Mouse (Mus musculus) heart, adult 18-20 months (tissue): ENCODE measurements around the gene Psd4. TPM values are rescaled to one million over a fixed set of nuclear protein-coding genes. Genes with fewer than 3 reads are reported as not detected.
A peak's percentile ranks its signal among the peaks of the same experiment; 100 is the strongest.

Experiments used
- DNase-seq, 2 experiments: peaks; one replicate each; pipeline ENCODE4 v3.0.0; 2021 to 2022; ENCODE audit warnings: mixed read lengths in 1 of 2
- total RNA-seq, 2 experiments: library from RNA; stranded (reverse); gene quantifications; 2 replicates each; pipeline ENCODE4 v1.2.3; 2021

Psd4 gene
- total RNA-seq, 2 experiments from 2014 or later, result 1.0 to 3.1 TPM

DNA sequence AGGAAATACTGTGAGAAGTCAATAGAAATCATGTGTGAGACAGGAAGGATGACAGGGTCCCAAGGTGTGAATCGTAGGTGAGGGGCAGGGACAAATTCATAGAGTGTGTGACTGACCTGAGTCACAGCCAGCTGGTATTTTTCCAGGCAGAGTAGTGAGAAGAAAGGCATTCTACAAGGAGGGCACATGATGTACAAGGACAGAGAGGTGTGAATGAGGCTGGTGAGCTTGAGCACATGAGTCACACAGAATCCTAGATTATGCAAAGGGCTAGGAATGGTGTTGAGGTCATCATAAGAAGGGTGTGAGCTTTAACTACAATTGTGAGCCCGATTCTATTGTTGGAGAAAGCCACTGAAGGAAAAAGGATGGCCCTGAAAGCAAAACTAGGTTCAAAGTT, 72.7 kb downstream of the Psd4 start:
- no peak for DNase-seq

DNA sequence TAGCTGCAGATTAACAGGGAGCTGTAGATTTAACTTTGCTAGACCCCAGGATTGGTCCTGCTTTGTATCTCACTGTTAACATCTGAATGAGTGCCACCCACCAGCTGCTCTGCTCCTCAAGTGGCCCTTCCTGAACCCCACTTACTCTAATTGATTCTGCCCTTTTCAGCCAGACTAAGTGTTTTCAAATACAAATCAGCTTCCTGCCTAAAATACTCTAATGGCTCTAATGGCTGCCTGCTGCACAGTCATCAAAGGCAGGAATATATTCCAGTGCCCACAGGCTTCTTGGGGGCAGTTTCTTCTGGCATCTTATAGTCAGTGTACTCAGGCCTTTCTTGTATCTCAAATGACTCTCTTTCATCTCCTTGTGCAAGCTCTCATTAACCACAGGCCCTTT, 74.5 kb downstream of the Psd4 start:
- no peak for DNase-seq

DNA sequence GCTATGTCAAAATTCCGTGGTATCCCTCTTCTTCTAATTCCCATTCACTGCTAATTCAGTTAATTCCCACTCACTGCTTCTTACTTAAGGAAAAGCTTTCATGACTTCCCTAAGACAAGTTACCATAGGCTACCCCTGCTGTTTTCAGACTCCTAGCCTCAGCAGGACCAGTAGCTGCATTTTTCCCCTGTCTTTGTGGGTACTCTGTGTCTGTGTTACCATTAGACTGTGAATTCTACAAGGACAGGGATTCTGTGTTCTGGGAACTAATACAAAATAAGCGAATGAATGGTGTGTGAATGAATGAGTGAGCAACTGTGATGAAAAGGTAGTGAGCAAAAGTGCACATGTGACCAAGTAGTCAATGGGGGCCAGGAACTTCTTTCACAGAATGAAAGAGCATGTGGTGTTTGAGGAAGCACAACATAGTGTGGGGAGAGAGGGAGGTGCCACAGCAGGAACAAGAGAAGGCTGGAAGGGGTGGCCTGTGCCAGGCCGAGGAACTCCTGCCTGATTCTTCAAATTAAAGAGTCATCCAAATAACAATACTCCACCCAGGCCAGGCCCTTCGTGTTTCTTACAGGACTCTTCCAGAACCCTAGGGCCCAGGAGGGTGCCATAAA, 75.0 kb downstream of the Psd4 start:
- DNase-seq, result no peak

DNA sequence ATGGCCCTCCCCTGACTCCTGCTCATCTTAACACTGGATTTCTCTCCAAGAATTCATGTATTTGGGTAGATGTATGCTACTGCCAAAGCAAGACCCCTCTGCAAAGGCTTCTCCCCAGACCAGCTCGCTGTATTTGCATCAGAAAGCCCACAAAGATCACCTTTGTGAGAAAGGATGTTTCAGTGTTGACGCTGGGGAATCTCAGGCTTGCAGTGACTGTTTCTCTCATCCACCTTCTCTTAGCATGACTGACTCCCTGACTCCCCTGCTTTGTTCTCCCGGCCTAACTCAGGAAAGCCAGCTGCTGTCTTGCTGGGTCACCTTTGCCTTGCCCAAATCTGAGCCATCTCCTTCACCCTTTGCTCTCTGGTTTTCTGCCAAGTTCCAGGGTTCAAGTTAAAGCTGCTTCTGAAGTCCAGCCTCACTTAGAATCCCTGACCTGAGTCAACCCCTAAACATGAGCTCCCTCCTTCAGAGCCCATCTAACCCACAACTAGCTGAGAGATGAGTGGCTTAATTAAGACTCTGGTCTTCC, 75.9 kb downstream of the Psd4 start:
- no peak for DNase-seq

DNA sequence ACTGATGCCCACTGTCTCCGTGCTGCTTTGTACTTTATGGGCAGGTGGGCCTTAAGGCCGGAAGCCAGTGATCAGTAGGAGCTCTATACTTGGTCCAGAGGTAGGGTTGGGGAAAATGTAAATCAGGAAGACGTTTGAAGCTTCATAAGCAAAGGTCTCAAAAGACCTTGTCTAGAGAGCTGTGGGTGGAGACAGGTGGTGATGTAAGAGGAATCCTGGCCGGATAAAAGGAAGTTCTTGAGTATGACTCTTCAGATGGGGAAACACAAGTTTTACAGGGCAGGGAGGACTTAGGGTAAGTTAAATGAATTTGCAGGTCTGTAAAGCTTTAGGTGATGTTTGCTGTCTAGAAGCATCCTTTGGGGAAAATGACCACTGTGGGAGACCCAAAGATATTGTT, 81.7 kb downstream of the Psd4 start:
- no peak for DNase-seq

DNA sequence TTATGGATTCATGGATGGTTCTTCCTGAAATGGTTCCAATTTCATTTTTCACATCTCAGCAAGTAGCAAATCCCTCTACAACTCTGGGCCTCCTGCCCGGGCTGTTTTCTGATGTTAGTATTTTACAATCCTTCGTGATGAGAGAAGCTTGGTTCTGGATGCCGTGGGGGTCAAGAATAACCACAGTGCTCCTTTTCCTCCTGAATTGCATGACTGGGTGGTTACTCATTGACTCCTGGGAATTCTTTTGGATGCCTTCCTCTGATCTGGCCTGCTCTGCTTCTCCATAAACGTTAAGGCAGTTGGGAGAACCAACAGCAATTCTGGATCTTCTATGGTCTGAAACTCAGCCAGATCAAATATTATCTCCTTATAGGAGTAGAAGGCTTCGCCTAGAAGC, 85.8 kb downstream of the Psd4 start:
- DNase-seq, result peak; percentile 47 to 54

DNA sequence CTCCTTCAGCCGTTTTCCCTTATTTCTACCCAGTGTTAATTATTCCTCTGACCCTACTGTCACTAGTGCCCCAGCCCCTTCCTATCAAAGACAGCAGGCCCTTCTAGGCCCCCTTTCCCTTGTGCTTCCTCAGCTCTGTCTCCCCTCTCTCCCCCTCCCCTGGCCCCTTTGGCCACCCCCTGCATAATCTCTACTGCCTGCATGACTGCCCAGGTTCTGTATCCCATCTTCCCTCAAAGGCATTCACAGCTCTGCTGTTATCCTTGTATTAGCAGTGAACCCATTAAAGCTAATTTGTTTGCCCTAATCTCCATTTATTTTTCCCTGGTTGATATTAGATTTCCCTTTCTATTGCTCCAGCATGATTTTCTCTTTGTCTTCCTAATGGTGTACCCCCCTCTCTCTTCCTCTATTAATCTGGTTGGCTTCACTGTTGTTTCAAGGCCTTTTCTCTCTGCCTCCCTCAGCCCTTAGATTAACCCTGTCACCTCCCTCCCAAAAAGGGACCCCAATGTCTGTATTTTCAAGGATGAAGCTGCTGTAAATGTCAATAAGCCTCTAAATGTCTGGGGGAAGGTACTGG, 87.1 kb downstream of the Psd4 start:
- no peak for DNase-seq

DNA sequence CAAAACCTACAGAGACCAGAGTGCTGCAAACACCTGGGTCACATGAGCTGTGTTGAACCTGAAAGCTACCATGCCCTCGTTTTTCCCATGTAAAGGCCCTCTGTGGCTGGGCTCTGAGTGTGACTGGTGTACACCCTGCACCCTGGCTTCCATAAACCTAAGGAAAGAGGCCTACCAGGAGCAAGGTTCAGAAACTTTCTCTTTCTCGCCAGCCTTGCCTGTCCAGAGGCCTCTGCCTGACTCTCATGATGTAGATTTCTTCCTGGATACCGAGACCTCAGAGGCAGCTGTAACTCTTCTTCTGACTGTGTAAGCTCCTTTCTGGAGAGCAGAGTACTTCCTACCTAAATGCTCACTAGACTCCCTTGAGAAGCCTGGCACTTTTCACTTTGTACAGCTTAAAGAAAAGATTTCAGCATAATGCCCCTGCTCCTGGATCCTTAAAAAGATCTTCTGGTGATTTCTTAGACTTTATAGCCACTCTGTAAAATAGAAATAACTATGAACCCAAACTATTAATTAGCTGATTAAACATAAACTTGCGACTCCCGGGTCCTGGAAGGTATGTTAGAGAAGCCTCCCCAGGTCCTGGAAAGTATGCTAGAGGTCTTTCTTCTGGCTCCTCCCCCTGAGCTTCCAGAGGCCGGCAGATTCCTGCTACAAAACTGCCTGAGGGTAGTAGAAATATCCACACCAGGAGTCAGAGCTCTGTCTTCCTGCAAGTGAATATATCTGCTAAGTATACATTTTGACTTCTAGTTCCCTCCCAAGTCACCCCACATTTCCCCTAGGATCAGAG, 87.9 kb downstream of the Psd4 start:
- DNase-seq, result no peak

DNA sequence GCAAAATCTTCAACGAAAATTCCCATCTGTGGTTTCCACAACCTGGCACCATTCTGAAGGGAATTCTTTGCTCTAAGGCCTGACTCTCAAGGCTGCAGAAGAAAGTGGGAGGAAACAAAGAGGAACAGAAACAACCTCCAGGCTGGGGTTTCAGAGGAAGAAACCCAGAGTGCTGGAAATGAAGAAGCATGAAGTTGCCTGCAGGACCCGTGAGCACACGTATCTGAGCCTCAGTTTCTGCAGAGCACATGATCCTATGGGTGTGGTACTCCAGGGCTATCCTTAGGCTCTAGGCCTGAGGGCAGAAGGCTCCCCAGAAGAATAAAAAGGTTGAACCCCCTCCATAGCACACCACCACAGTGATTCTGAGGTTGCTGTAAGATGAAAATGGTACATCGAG, 89.5 kb downstream of the Psd4 start:
- no peak for DNase-seq

DNA sequence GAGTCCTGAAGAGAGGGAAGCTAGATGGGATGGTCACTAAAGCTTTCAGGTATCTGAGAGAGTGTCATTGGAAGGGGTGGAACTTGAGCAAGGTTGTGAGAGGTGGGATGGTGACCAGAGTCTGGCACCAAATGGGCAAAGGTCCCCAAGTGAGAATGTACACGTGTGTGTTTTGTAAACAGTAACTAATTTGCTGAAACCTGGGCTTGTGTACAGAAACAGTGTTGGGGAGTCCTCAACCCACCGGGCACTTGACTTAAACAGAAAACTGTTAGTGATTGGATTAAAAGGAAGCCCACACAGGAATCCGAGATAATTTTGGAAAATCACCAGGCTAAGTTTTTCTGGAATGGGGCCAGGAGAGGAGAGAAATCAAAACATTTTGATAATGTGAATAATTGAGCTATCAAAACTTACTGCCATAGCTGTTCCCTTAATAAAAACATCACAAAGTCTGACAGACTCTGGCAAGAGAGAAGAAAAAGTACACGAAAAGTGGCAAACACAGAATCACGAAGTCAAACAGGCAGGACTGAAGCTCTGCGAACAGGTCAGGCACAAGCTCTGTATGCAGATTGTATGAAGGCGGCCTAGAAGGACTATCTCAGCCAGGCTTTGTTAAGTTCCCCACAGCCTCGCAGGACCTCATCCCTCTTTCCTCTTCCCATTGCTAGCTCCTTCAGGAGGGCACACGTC, 92.9 kb downstream of the Psd4 start:
- DNase-seq, result no peak

DNA sequence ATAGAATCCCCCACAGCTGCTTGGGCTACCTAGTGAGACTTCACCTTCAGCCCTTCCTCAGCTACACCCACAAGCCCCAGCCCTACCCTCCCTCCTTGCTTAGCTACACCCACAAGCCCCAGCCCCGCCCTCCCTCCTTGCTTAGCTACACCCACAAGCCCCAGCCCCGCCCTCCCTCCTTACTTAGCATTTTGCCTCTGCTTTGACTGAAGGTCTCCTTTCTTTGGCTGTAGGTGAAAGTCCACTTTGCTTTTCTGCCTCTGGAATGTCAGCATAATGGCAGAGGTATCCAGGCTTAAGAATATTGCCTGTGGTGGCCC, 93.4 kb downstream of the Psd4 start:
- DNase-seq, result no peak

Other genes with a start within 250 kb of the Psd4 start
- not detected for gene Il1f8, start 214.4 kb upstream of the Psd4 start, total RNA-seq
- under 1 TPM in 1 of 2 experiments, not detected in 1; 0.15 TPM for gene Il1f9, start 181.1 kb upstream of the Psd4 start, total RNA-seq
- not detected for gene Il1f6, start 152.2 kb upstream of the Psd4 start, total RNA-seq
- gene Il1f5, start 90.6 kb upstream of the Psd4 start, total RNA-seq, result not detected
- gene Il1f10, start 76.4 kb upstream of the Psd4 start, total RNA-seq, result not detected
- gene Il1rn, start 30.7 kb upstream of the Psd4 start, total RNA-seq, result under 1 TPM in 1 of 2 experiments, not detected in 1; 0.41 TPM
- gene Pax8, start 108.0 kb downstream of the Psd4 start, total RNA-seq, result not detected